Mouse (Mus musculus): ENCODE measurements around the gene Slc13a4. TPM values are rescaled to one million over a fixed set of nuclear protein-coding genes. Genes with fewer than 3 reads are reported as not detected.

The Slc13a4 gene
- polyA plus RNA-seq, 1 experiment, result 0.26 TPM

DNA sequence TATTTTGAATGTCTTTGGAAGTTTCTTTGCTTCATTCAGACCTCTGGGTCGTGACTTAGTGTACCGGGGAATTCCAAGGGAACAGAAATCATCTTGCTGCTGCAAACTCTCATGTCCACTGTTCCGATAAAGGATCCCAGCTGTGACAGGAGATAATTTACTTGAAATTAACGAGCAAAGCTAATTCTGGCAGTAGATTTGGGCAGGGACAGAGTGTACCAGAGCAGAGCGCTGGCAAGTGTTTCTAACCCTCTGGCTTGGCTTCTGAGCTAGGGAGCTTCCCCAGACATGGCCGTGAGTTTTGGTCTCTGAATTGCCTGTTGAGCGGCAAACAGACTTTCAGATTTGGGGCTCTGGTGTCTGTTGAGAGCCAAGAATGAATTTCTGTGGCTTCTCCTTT lies 41.9 kb upstream of the Slc13a4 start:
- H3K4me3 ChIP-seq (ENCODE audit: control insufficient read depth, insufficient read depth, low read length), result no peak overlapping the region
- no peaks in the 10 kb centered on the region for H3K4me1 ChIP-seq (replicated peaks; ENCODE audit: control insufficient read depth, insufficient read depth, low read length)
- DNase-seq, result no peak
- no peaks in the 10 kb centered on the region for H3K36me3 ChIP-seq (ENCODE audit: control insufficient read depth, insufficient read depth, low read length)
- no peaks in the 10 kb centered on the region for H3K27me3 ChIP-seq (ENCODE audit: control insufficient read depth, insufficient read depth, low read length)
- 84% methylated on average over 7 of the region's 7 CpGs for WGBS
- no peak overlapping the region for H3K27ac ChIP-seq (ENCODE audit: control insufficient read depth, insufficient read depth, low read length)
- TF ChIP-seq CTCF (IDR thresholded peaks at IDR 0.05; ENCODE audit: borderline replicate concordance, control insufficient read depth, extremely low read depth, insufficient read depth, low read length, poor library complexity) (no peak), POLR2A (IDR thresholded peaks at IDR 0.05; ENCODE audit: control insufficient read depth, extremely low read depth, insufficient read depth, low read length, poor library complexity) (no peak)

DNA sequence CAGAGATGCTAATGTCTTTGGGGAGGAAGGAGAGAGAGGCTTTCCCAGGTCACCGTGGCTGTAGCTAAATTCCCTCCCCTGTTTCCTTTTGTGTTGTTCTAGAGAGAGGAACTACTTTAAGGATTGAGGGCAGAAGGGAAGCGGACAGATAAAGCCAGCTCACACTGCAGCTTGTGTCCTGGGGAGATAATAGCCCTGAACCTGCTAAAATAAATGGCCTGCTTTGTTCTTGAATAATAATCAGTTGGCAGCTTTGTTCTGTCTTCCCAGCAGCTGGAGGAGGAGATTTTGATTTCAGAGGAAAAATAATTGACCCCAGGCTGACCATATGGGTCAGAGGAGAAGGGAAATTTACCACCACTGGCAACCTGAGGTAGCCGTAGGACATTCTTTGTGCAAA lies 30.7 kb upstream of the Slc13a4 start:
- no peaks in the 10 kb centered on the region for H3K36me3 ChIP-seq (ENCODE audit: control insufficient read depth, insufficient read depth, low read length)
- H3K27me3 ChIP-seq (ENCODE audit: control insufficient read depth, insufficient read depth, low read length), result no peaks in the 10 kb centered on the region
- H3K4me1 ChIP-seq (replicated peaks; ENCODE audit: control insufficient read depth, insufficient read depth, low read length), result no peaks in the 10 kb centered on the region
- no peak overlapping the region for H3K4me3 ChIP-seq (ENCODE audit: control insufficient read depth, insufficient read depth, low read length)
- H3K27ac ChIP-seq (ENCODE audit: control insufficient read depth, insufficient read depth, low read length), result no peak overlapping the region
- TF ChIP-seq CTCF (IDR thresholded peaks at IDR 0.05; ENCODE audit: borderline replicate concordance, control insufficient read depth, extremely low read depth, insufficient read depth, low read length, poor library complexity) (no peak), POLR2A (IDR thresholded peaks at IDR 0.05; ENCODE audit: control insufficient read depth, extremely low read depth, insufficient read depth, low read length, poor library complexity) (no peak)
- no peak for DNase-seq
- WGBS, result 60% methylated on average over 3 of the region's 3 CpGs

GRCm38 (mm10) chr6:35337836-35338235 lies 29.9 kb upstream of the Slc13a4 start:
- H3K4me3 ChIP-seq (ENCODE audit: control insufficient read depth, insufficient read depth, low read length), result no peak overlapping the region
- H3K27ac ChIP-seq (ENCODE audit: control insufficient read depth, insufficient read depth, low read length), result no peak overlapping the region
- 86% methylated on average over 8 of the region's 8 CpGs for WGBS
- DNase-seq, result no peak
- TF ChIP-seq CTCF (IDR thresholded peaks at IDR 0.05; ENCODE audit: borderline replicate concordance, control insufficient read depth, extremely low read depth, insufficient read depth, low read length, poor library complexity) (no peak), POLR2A (IDR thresholded peaks at IDR 0.05; ENCODE audit: control insufficient read depth, extremely low read depth, insufficient read depth, low read length, poor library complexity) (no peak)
- no peaks in the 10 kb centered on the region for H3K36me3 ChIP-seq (ENCODE audit: control insufficient read depth, insufficient read depth, low read length)
- H3K4me1 ChIP-seq (replicated peaks; ENCODE audit: control insufficient read depth, insufficient read depth, low read length), result no peaks in the 10 kb centered on the region
- H3K27me3 ChIP-seq (ENCODE audit: control insufficient read depth, insufficient read depth, low read length), result no peaks in the 10 kb centered on the region

- 81% methylated on average over 5 of the region's 5 CpGs for WGBS
- no peak overlapping the region for H3K27ac ChIP-seq (ENCODE audit: control insufficient read depth, insufficient read depth, low read length)
- no peaks in the 10 kb centered on the region for H3K4me1 ChIP-seq (replicated peaks; ENCODE audit: control insufficient read depth, insufficient read depth, low read length)
- TF ChIP-seq POLR2A (IDR thresholded peaks at IDR 0.05; ENCODE audit: control insufficient read depth, extremely low read depth, insufficient read depth, low read length, poor library complexity) (no peak), CTCF (IDR thresholded peaks at IDR 0.05; ENCODE audit: borderline replicate concordance, control insufficient read depth, extremely low read depth, insufficient read depth, low read length, poor library complexity) (no peak)
- H3K27me3 ChIP-seq (ENCODE audit: control insufficient read depth, insufficient read depth, low read length), result no peaks in the 10 kb centered on the region
- DNase-seq, result no peak
- H3K4me3 ChIP-seq (ENCODE audit: control insufficient read depth, insufficient read depth, low read length), result no peak overlapping the region
- H3K36me3 ChIP-seq (ENCODE audit: control insufficient read depth, insufficient read depth, low read length), result no peaks in the 10 kb centered on the region
Observed at GRCm38 (mm10) chr6:35335452-35335851, 27.5 kb upstream of the Slc13a4 start.

- no peaks in the 10 kb centered on the region for H3K27me3 ChIP-seq (ENCODE audit: control insufficient read depth, insufficient read depth, low read length)
- no peak for DNase-seq
- H3K36me3 ChIP-seq (ENCODE audit: control insufficient read depth, insufficient read depth, low read length), result no peaks in the 10 kb centered on the region
- no peak for TF ChIP-seq CTCF (IDR thresholded peaks at IDR 0.05; ENCODE audit: borderline replicate concordance, control insufficient read depth, extremely low read depth, insufficient read depth, low read length, poor library complexity)
- no peak for TF ChIP-seq POLR2A (IDR thresholded peaks at IDR 0.05; ENCODE audit: control insufficient read depth, extremely low read depth, insufficient read depth, low read length, poor library complexity)
- no peaks in the 10 kb centered on the region for H3K4me1 ChIP-seq (replicated peaks; ENCODE audit: control insufficient read depth, insufficient read depth, low read length)
- H3K27ac ChIP-seq (ENCODE audit: control insufficient read depth, insufficient read depth, low read length), result no peak overlapping the region
- H3K4me3 ChIP-seq (ENCODE audit: control insufficient read depth, insufficient read depth, low read length), result no peak overlapping the region
- WGBS, result 84% methylated on average over 4 of the region's 4 CpGs
Observed at GRCm38 (mm10) chr6:35334278-35334677, 26.3 kb upstream of the Slc13a4 start.

GRCm38 (mm10) chr6:35333632-35334031 lies 25.7 kb upstream of the Slc13a4 start:
- Histone ChIP-seq H3K27me3 (ENCODE audit: control insufficient read depth, insufficient read depth, low read length) (no peaks in the 10 kb centered on the region), H3K27ac (ENCODE audit: control insufficient read depth, insufficient read depth, low read length) (no peak overlapping the region), H3K4me1 (replicated peaks; ENCODE audit: control insufficient read depth, insufficient read depth, low read length) (no peaks in the 10 kb centered on the region), H3K4me3 (ENCODE audit: control insufficient read depth, insufficient read depth, low read length) (no peak overlapping the region), H3K36me3 (ENCODE audit: control insufficient read depth, insufficient read depth, low read length) (no peaks in the 10 kb centered on the region)
- TF ChIP-seq POLR2A (IDR thresholded peaks at IDR 0.05; ENCODE audit: control insufficient read depth, extremely low read depth, insufficient read depth, low read length, poor library complexity), result no peak
- no peak for TF ChIP-seq CTCF (IDR thresholded peaks at IDR 0.05; ENCODE audit: borderline replicate concordance, control insufficient read depth, extremely low read depth, insufficient read depth, low read length, poor library complexity)
- no peak for DNase-seq
- WGBS, result 88% methylated on average over 3 of the region's 3 CpGs

DNA sequence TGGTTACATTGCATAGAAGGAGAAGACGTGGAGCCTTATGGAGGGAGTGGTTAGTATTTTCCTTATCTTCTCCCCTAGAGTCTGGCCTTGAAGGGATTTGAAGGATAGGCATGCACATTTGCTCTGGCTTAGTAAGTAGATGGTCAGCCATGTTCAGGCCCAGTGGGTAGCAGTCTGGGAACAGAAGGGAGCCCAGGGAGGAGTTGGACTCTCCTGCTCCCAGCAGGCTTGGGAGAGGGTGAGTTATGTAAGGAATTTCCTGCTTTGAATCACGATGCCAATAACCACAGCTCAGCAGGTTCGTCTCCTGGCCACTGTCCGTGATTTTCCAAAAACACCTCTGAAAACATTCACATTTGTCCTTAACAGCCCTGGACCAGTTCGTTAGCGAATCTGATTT lies 22.9 kb upstream of the Slc13a4 start:
- 77% methylated on average over 6 of the region's 6 CpGs for WGBS
- Histone ChIP-seq H3K36me3 (ENCODE audit: control insufficient read depth, insufficient read depth, low read length) (no peaks in the 10 kb centered on the region), H3K4me3 (ENCODE audit: control insufficient read depth, insufficient read depth, low read length) (no peak overlapping the region), H3K4me1 (replicated peaks; ENCODE audit: control insufficient read depth, insufficient read depth, low read length) (no peaks in the 10 kb centered on the region), H3K27ac (ENCODE audit: control insufficient read depth, insufficient read depth, low read length) (no peak overlapping the region), H3K27me3 (ENCODE audit: control insufficient read depth, insufficient read depth, low read length) (no peaks in the 10 kb centered on the region)
- no peak for DNase-seq
- TF ChIP-seq POLR2A (IDR thresholded peaks at IDR 0.05; ENCODE audit: control insufficient read depth, extremely low read depth, insufficient read depth, low read length, poor library complexity) (no peak), CTCF (IDR thresholded peaks at IDR 0.05; ENCODE audit: borderline replicate concordance, control insufficient read depth, extremely low read depth, insufficient read depth, low read length, poor library complexity) (no peak)
